Mouse (Mus musculus) G1E (cell line): ENCODE measurements at regions not wholly inside any gene's neighbourhood (a gene's known extent, or its start where the extent isn't known, plus 50 kb on each side); places are given as distances from the start of the nearest gene placed in this dataset.

Experiments
- ATAC-seq: 2 replicates; pipeline ENCODE4 v1.8.0; 2016; ENCODE audit warnings: mild to moderate bottlenecking; ENCODE audit not compliant: insufficient number of reproducible peaks, poor library complexity, low FRiP score, severe bottlenecking; ENCODE audit errors: extremely low read depth
- DNase-seq: peaks from one replicate; pipeline ENCODE4 v3.0.0; 2012; ENCODE audit warnings: low spot score
- H3K27me3 ChIP-seq: 2 replicates; pipeline ENCODE4 v1.6.1; 2012; ENCODE audit warnings: mild to moderate bottlenecking, low read length, inconsistent platforms; ENCODE audit not compliant: insufficient read depth
- H3K36me3 ChIP-seq: replicated peaks from 2 replicates; pipeline ENCODE3; 2012; ENCODE audit warnings: mild to moderate bottlenecking, inconsistent platforms
- H3K4me1 ChIP-seq: 2 replicates; pipeline ENCODE4 v1.6.1; 2012; ENCODE audit warnings: low read depth, low read length, inconsistent platforms, mixed read lengths; ENCODE audit not compliant: insufficient read depth
- H3K4me3 ChIP-seq: 2 replicates; pipeline ENCODE4 v1.5.1; 2012; ENCODE audit warnings: low read depth, mild to moderate bottlenecking, inconsistent platforms, low read length, moderate library complexity, mixed read lengths
- H3K9me3 ChIP-seq: replicated peaks from 2 replicates; pipeline ENCODE4 v1.6.1; 2012; ENCODE audit warnings: inconsistent platforms
- CTCF ChIP-seq: IDR thresholded peaks from 2 replicates; pipeline ENCODE4 v1.5.1; 2012; ENCODE audit warnings: low read depth, low read length, inconsistent platforms, mixed read lengths
- GATA1 ChIP-seq: IDR thresholded peaks from 2 replicates; pipeline ENCODE4 v1.6.1; 2012; ENCODE audit warnings: borderline replicate concordance, low read length, inconsistent platforms, mixed read lengths
- GATA2 ChIP-seq: IDR thresholded peaks from 2 replicates; pipeline ENCODE4 v1.6.1; 2012; ENCODE audit warnings: low read depth, low read length, inconsistent platforms, borderline replicate concordance
- POLR2AphosphoS5 ChIP-seq: IDR thresholded peaks from 2 replicates; pipeline ENCODE4 v1.6.1; 2012; ENCODE audit warnings: low read depth, low read length, inconsistent platforms; ENCODE audit not compliant: insufficient replicate concordance
- TAL1 ChIP-seq: conservative IDR thresholded peaks from 2 replicates; pipeline ENCODE4 v1.6.1; 2012; ENCODE audit warnings: low read depth, low read length, inconsistent platforms, mixed read lengths

GRCm38 (mm10) chr14:36525591-36526037 is 430.9 kb downstream of the 4930474N05Rik start:
- Histone ChIP-seq H3K36me3 (no peaks in the 10 kb centered on the region), H3K4me3 (no peak overlapping the region), H3K4me1 (no peaks in the 10 kb centered on the region), H3K9me3 (no peaks in the 10 kb centered on the region), H3K27me3 (no peaks in the 10 kb centered on the region)
- DNase-seq: no peak
- ATAC-seq: no peak
- TF ChIP-seq CTCF (no peak), POLR2AphosphoS5 (no peak), GATA1 (no peak), TAL1 (no peak), GATA2 (no peak)

- H3K9me3 ChIP-seq: no peaks in the 10 kb centered on the region
- ATAC-seq: no peak
- no peak for TF ChIP-seq CTCF
- TF ChIP-seq TAL1: no peak
- TF ChIP-seq POLR2AphosphoS5: no peak
- TF ChIP-seq GATA2: no peak
- TF ChIP-seq GATA1: no peak
These were observed 407.6 kb downstream of the 4930474N05Rik start for GRCm38 (mm10) chr14:36502076-36502994.

GRCm38 (mm10) chr14:36499323-36499722 is 404.6 kb downstream of the 4930474N05Rik start:
- Histone ChIP-seq H3K4me1 (no peaks in the 10 kb centered on the region), H3K9me3 (no peaks in the 10 kb centered on the region), H3K4me3 (no peak overlapping the region), H3K27me3 (no peaks in the 10 kb centered on the region), H3K36me3 (no peaks in the 10 kb centered on the region)
- no peak for DNase-seq
- no peak for ATAC-seq
- TF ChIP-seq TAL1 (no peak), GATA1 (no peak), CTCF (no peak), GATA2 (no peak), POLR2AphosphoS5 (no peak)

More at GRCm38 (mm10) chr14:36502076-36502994, 407.6 kb downstream of the 4930474N05Rik start:
- Histone ChIP-seq H3K27me3 (no peaks in the 10 kb centered on the region), H3K4me3 (no peak overlapping the region), H3K4me1 (no peaks in the 10 kb centered on the region), H3K36me3 (no peaks in the 10 kb centered on the region)
- DNase-seq: no peak

GRCm38 (mm10) chr14:36485499-36485898 is 390.8 kb downstream of the 4930474N05Rik start:
- Histone ChIP-seq H3K9me3 (no peaks in the 10 kb centered on the region), H3K36me3 (no peaks in the 10 kb centered on the region), H3K4me3 (no peak overlapping the region), H3K4me1 (no peaks in the 10 kb centered on the region), H3K27me3 (no peaks in the 10 kb centered on the region)
- no peak for ATAC-seq
- TF ChIP-seq GATA2 (no peak), GATA1 (no peak), CTCF (no peak), POLR2AphosphoS5 (no peak), TAL1 (no peak)
- DNase-seq: no peak

GRCm38 (mm10) chr14:36471617-36472016 is 376.9 kb downstream of the 4930474N05Rik start:
- H3K4me3 ChIP-seq: no peak overlapping the region
- no peaks in the 10 kb centered on the region for H3K27me3 ChIP-seq
- H3K4me1 ChIP-seq: no peaks in the 10 kb centered on the region
- H3K36me3 ChIP-seq: no peaks in the 10 kb centered on the region
- no peaks in the 10 kb centered on the region for H3K9me3 ChIP-seq
- ATAC-seq: no peak
- DNase-seq: no peak
- TF ChIP-seq TAL1 (no peak), GATA2 (no peak), CTCF (no peak), POLR2AphosphoS5 (no peak), GATA1 (no peak)

- Histone ChIP-seq H3K27me3 (no peaks in the 10 kb centered on the region), H3K4me3 (no peak overlapping the region), H3K36me3 (no peaks in the 10 kb centered on the region), H3K9me3 (no peaks in the 10 kb centered on the region), H3K4me1 (no peaks in the 10 kb centered on the region)
- no peak for DNase-seq
- TF ChIP-seq CTCF (no peak), GATA1 (no peak), TAL1 (no peak), GATA2 (no peak), POLR2AphosphoS5 (no peak)
- ATAC-seq: no peak
These were observed 375.6 kb downstream of the 4930474N05Rik start for GRCm38 (mm10) chr14:36470362-36470761.
